Mouse (Mus musculus) large intestine, adult 2 months (tissue): ENCODE data around the gene Zfp385a. TPM values are rescaled to one million over a fixed set of nuclear protein-coding genes. Genes with fewer than 3 reads are reported as not detected.

Experiments
- DNase-seq: peaks from one replicate; pipeline ENCODE4 v3.0.0-alpha.2; 2012; ENCODE audit warnings: low read depth, low spot score
- WGBS: fragments of 180-500 bp; shearing (Covaris S2); methylation state at CpG from one replicate; pipeline ENCODE4 v1.1.7; 2018; 5-methylcytosine and 5-hydroxymethylcytosine counted together
- polyA plus RNA-seq: library from polyadenylated mRNA; depleted of rRNA; stranded (reverse); fragments of >200 nt; gene quantifications from 2 replicates; pipeline ENCODE4 v1.2.3, GENCODE M21; 2012

Gene Zfp385a
- polyA plus RNA-seq, 1 experiment: 3.8 TPM

GRCm38 (mm10) chr15:103342415-103342814, 2.5 kb upstream of the Zfp385a start:
- 23% methylated on average over 4 of the region's 4 CpGs for WGBS
- no peak for DNase-seq

GRCm38 (mm10) chr15:103341547-103341946, 1.7 kb upstream of the Zfp385a start:
- WGBS: 72% methylated on average over 8 of the region's 8 CpGs
- no peak for DNase-seq

GRCm38 (mm10) chr15:103340786-103341185, 893 bp upstream of the Zfp385a start:
- DNase-seq: no peak
- whole genome bisulfite sequencing: 28% methylated on average over 4 of the region's 4 CpGs

GRCm38 (mm10) chr15:103339166-103339960, 530 bp downstream of the Zfp385a start:
- DNase-seq: no peak
- WGBS: 29% methylated on average over 29 of the region's 31 CpGs

GRCm38 (mm10) chr15:103338829-103339165, 1.1 kb downstream of the Zfp385a start:
- WGBS: 73% methylated on average over 4 of the region's 4 CpGs
- DNase-seq: no peak

- WGBS: 19% methylated on average over 11 of the region's 11 CpGs
- DNase-seq: no peak
Measured at GRCm38 (mm10) chr15:103336996-103337667, 2.8 kb downstream of the Zfp385a start.

GRCm38 (mm10) chr15:103335488-103336235, 4.2 kb downstream of the Zfp385a start:
- DNase-seq: no peak
- 57% methylated on average over 7 of the region's 7 CpGs for WGBS

GRCm38 (mm10) chr15:103335040-103335439, 4.9 kb downstream of the Zfp385a start:
- 59% methylated on average over 3 of the region's 3 CpGs for WGBS
- no peak for DNase-seq

- WGBS: 46% methylated on average over 2 of the region's 2 CpGs
Measured at GRCm38 (mm10) chr15:103334194-103334593, 5.7 kb downstream of the Zfp385a start.

GRCm38 (mm10) chr15:103333738-103334137, 6.2 kb downstream of the Zfp385a start:
- DNase-seq: no peak
- WGBS: 72% methylated on average over 5 of the region's 5 CpGs

More at GRCm38 (mm10) chr15:103334194-103334593, 5.7 kb downstream of the Zfp385a start:
- DNase-seq: no peak

- DNase-seq: no peak
Measured at GRCm38 (mm10) chr15:103333081-103333615, 6.7 kb downstream of the Zfp385a start.

GRCm38 (mm10) chr15:103323455-103324247, 16.2 kb downstream of the Zfp385a start:
- 2% methylated on average over 37 of the region's 40 CpGs for WGBS
- peak; percentile 76 for DNase-seq

More at GRCm38 (mm10) chr15:103333081-103333615, 6.7 kb downstream of the Zfp385a start:
- WGBS: 52% methylated on average over 5 of the region's 5 CpGs

- no peak for DNase-seq
- WGBS: 3% methylated on average over 24 of the region's 26 CpGs
Measured at GRCm38 (mm10) chr15:103323070-103323454, 16.8 kb downstream of the Zfp385a start.

GRCm38 (mm10) chr15:103322396-103322795, 17.5 kb downstream of the Zfp385a start:
- 67% methylated on average over 4 of the region's 4 CpGs for WGBS
- no peak for DNase-seq

- WGBS: 72% methylated on average over 1 of the region's 1 CpGs
- DNase-seq: no peak
Measured at GRCm38 (mm10) chr15:103321076-103321475, 18.8 kb downstream of the Zfp385a start.

GRCm38 (mm10) chr15:103318201-103318816, 21.6 kb downstream of the Zfp385a start:
- WGBS: 74% methylated on average over 3 of the region's 3 CpGs
- no peak for DNase-seq

GRCm38 (mm10) chr15:103317731-103318130, 22.2 kb downstream of the Zfp385a start:
- 87% methylated on average over 8 of the region's 8 CpGs for WGBS
- no peak for DNase-seq

- DNase-seq: no peak
Measured at GRCm38 (mm10) chr15:103317120-103317519, 22.8 kb downstream of the Zfp385a start.
